Mouse (Mus musculus): ENCODE measurements around the gene P2ry2. TPM values are rescaled to one million over a fixed set of nuclear protein-coding genes. Genes with fewer than 3 reads are reported as not detected.

The P2ry2 gene
- total and polyA plus RNA-seq, 2 experiments, result 4.1 to 15.4 TPM

- Histone ChIP-seq H3K4me1 (ENCODE audit: control insufficient read depth, insufficient read depth, low read length) (no peaks in the 10 kb centered on the region), H3K79me2 (ENCODE audit: control insufficient read depth, insufficient read depth, low read length) (no peaks in the 10 kb centered on the region), H3K4me3 (ENCODE audit: insufficient read depth, low read depth, low read length) (peak within 1 kb of the TSS; percentile 28; the same call in 1 of the 2 replicates), H3K27ac (replicated peaks; ENCODE audit: insufficient read depth, low read depth, low read length) (no peak within 1 kb of the TSS), H3K36me3 (ENCODE audit: control insufficient read depth, insufficient read depth, low read length) (no peaks in the 10 kb centered on the region), H3K9ac (ENCODE audit: low read depth, low read length) (no peak within 1 kb of the TSS), H3K27me3 (ENCODE audit: control insufficient read depth, insufficient read depth, low read length) (no peaks in the 10 kb centered on the region; the same call in 1 of the 2 replicates)
- no peak for DNase-seq (ENCODE audit: extremely low read depth, low read depth, low spot score)
- TF ChIP-seq CTCF (IDR thresholded peaks at IDR 0.05; ENCODE audit: low read depth, low read length) (no peak), POLR2A (IDR thresholded peaks at IDR 0.05; ENCODE audit: extremely low read depth, insufficient read depth, low read length) (no peak)
- 8% methylated on average over 36 of the region's 36 CpGs for WGBS
Observed at GRCm38 (mm10) chr7:100974135-100974903, 38.3 kb downstream of the P2ry2 start, which contains the start of gene P2ry6. Gene P2ry6, minus strand, starts transcription at chr7:100974649.

GRCm38 (mm10) chr7:100972875-100973274 lies 39.8 kb downstream of the P2ry2 start:
- WGBS, result 70% methylated on average over 3 of the region's 3 CpGs
- no peak for DNase-seq (ENCODE audit: extremely low read depth, low read depth, low spot score)
- no peak for TF ChIP-seq CTCF (IDR thresholded peaks at IDR 0.05; ENCODE audit: low read depth, low read length)
- no peak for TF ChIP-seq POLR2A (IDR thresholded peaks at IDR 0.05; ENCODE audit: extremely low read depth, insufficient read depth, low read length)
- Histone ChIP-seq H3K4me3 (ENCODE audit: insufficient read depth, low read depth, low read length) (no peak overlapping the region), H3K9ac (ENCODE audit: low read depth, low read length) (no peak overlapping the region), H3K4me1 (ENCODE audit: control insufficient read depth, insufficient read depth, low read length) (no peaks in the 10 kb centered on the region), H3K27ac (replicated peaks; ENCODE audit: insufficient read depth, low read depth, low read length) (no peak overlapping the region), H3K36me3 (ENCODE audit: control insufficient read depth, insufficient read depth, low read length) (no peaks in the 10 kb centered on the region), H3K79me2 (ENCODE audit: control insufficient read depth, insufficient read depth, low read length) (no peaks in the 10 kb centered on the region), H3K27me3 (ENCODE audit: control insufficient read depth, insufficient read depth, low read length) (no peaks in the 10 kb centered on the region; the same call in 1 of the 2 replicates)

- TF ChIP-seq POLR2A (IDR thresholded peaks at IDR 0.05; ENCODE audit: extremely low read depth, insufficient read depth, low read length), result no peak
- no peak for TF ChIP-seq CTCF (IDR thresholded peaks at IDR 0.05; ENCODE audit: low read depth, low read length)
- DNase-seq (ENCODE audit: extremely low read depth, low read depth, low spot score), result no peak
- WGBS, result 88% methylated on average over 10 of the region's 10 CpGs
Observed at GRCm38 (mm10) chr7:100968874-100969659, 43.6 kb downstream of the P2ry2 start.

GRCm38 (mm10) chr7:100968376-100968775 lies 44.3 kb downstream of the P2ry2 start:
- H3K4me1 ChIP-seq (ENCODE audit: control insufficient read depth, insufficient read depth, low read length), result no peaks in the 10 kb centered on the region
- no peak for TF ChIP-seq CTCF (IDR thresholded peaks at IDR 0.05; ENCODE audit: low read depth, low read length)
- no peak for DNase-seq (ENCODE audit: extremely low read depth, low read depth, low spot score)
- WGBS, result 44% methylated on average over 6 of the region's 6 CpGs
- H3K27me3 ChIP-seq (ENCODE audit: control insufficient read depth, insufficient read depth, low read length), result no peaks in the 10 kb centered on the region
- no peak overlapping the region for H3K9ac ChIP-seq (ENCODE audit: low read depth, low read length)
- no peaks in the 10 kb centered on the region for H3K79me2 ChIP-seq (ENCODE audit: control insufficient read depth, insufficient read depth, low read length)
- H3K36me3 ChIP-seq (ENCODE audit: control insufficient read depth, insufficient read depth, low read length), result no peaks in the 10 kb centered on the region
- no peak overlapping the region for H3K27ac ChIP-seq (replicated peaks; ENCODE audit: insufficient read depth, low read depth, low read length)
- no peak overlapping the region for H3K4me3 ChIP-seq (ENCODE audit: insufficient read depth, low read depth, low read length)

More at GRCm38 (mm10) chr7:100968874-100969659, 43.6 kb downstream of the P2ry2 start:
- H3K79me2 ChIP-seq (ENCODE audit: control insufficient read depth, insufficient read depth, low read length), result no peaks in the 10 kb centered on the region
- H3K9ac ChIP-seq (ENCODE audit: low read depth, low read length), result no peak overlapping the region
- no peaks in the 10 kb centered on the region for H3K36me3 ChIP-seq (ENCODE audit: control insufficient read depth, insufficient read depth, low read length)
- H3K27me3 ChIP-seq (ENCODE audit: control insufficient read depth, insufficient read depth, low read length), result no peaks in the 10 kb centered on the region; the same call in 1 of the 2 replicates
- no peak overlapping the region for H3K4me3 ChIP-seq (ENCODE audit: insufficient read depth, low read depth, low read length)
- no peak overlapping the region for H3K27ac ChIP-seq (replicated peaks; ENCODE audit: insufficient read depth, low read depth, low read length)
- H3K4me1 ChIP-seq (ENCODE audit: control insufficient read depth, insufficient read depth, low read length), result no peaks in the 10 kb centered on the region

GRCm38 (mm10) chr7:100967850-100968249 lies 44.8 kb downstream of the P2ry2 start:
- H3K4me1 ChIP-seq (ENCODE audit: control insufficient read depth, insufficient read depth, low read length), result no peaks in the 10 kb centered on the region
- TF ChIP-seq CTCF (IDR thresholded peaks at IDR 0.05; ENCODE audit: low read depth, low read length) (no peak), POLR2A (IDR thresholded peaks at IDR 0.05; ENCODE audit: extremely low read depth, insufficient read depth, low read length) (no peak)
- no peaks in the 10 kb centered on the region for H3K36me3 ChIP-seq (ENCODE audit: control insufficient read depth, insufficient read depth, low read length)
- no peak for DNase-seq (ENCODE audit: extremely low read depth, low read depth, low spot score)
- H3K79me2 ChIP-seq (ENCODE audit: control insufficient read depth, insufficient read depth, low read length), result no peaks in the 10 kb centered on the region
- H3K27me3 ChIP-seq (ENCODE audit: control insufficient read depth, insufficient read depth, low read length), result no peaks in the 10 kb centered on the region
- no peak overlapping the region for H3K4me3 ChIP-seq (ENCODE audit: insufficient read depth, low read depth, low read length)
- no peak overlapping the region for H3K27ac ChIP-seq (replicated peaks; ENCODE audit: insufficient read depth, low read depth, low read length)
- no peak overlapping the region for H3K9ac ChIP-seq (ENCODE audit: low read depth, low read length)
- 71% methylated on average over 9 of the region's 9 CpGs for WGBS

Measured in liver, adult 2 months (tissue).